Mouse (Mus musculus) thymus, postnatal 36 days (tissue): ENCODE results near the gene Ninj1.

Experiments
- DNase-seq, 2 experiments: peaks; one replicate each; pipeline ENCODE4 v3.0.0; 2022; ENCODE audit warnings: mixed read lengths in 2 of 2

Gene Ninj1

GRCm38 (mm10) chr13:49198734-49199133, 11.4 kb downstream of the Ninj1 start:
- DNase-seq, result no peak

DNA sequence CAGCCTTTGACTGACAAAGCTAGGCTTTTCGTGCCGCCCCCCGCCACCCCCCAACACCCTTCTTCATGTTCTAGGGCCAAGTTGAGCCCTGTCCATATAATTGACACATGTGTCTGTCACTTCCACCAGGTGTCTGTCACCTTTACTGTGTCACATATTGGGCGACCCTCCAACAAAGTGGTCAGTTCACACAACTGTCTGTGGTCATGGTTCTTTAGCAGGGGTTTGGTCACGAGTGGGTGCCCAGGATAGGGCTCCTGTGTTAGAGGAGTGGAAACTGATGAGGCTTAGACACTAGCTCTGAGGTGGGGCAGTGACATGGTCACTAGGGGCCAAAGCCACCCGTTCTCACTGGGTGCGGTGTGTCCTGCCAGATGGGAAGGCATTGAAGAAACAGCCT, 12.6 kb downstream of the Ninj1 start:
- DNase-seq, result no peak

GRCm38 (mm10) chr13:49200688-49201087, 13.4 kb downstream of the Ninj1 start:
- no peak for DNase-seq

GRCm38 (mm10) chr13:49202556-49202955, 15.3 kb downstream of the Ninj1 start:
- no peak for DNase-seq

DNA sequence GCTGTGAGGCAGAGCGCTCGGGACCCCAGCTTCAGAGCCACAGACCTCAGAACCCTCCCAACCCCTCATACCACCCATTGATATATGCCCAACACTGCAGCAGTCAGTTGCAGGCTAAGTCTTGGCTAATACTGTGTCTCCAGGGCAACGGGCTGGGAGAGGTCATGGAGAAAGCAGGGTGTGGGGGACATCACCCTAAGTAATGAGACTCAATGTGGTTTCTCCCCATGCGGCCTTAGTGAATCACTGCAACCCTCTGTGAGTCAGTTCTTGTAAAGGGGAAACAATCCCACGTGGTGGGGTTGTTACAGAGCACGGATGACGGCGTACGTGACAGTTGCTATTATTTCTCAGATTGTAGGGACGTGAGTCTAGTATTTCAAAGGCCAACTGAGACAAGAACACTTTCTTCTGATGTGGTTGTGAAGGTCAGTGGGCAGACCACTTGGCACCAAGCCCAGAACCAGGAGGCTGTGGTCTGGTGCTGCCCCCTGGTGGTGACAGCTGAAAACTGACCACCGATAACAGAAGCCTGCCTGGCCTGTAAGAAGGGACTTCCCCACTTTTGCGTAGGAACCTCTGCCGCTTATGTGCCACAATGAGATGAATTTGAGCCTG, 18.2 kb downstream of the Ninj1 start:
- DNase-seq, result peak; percentile 62 to 66

DNA sequence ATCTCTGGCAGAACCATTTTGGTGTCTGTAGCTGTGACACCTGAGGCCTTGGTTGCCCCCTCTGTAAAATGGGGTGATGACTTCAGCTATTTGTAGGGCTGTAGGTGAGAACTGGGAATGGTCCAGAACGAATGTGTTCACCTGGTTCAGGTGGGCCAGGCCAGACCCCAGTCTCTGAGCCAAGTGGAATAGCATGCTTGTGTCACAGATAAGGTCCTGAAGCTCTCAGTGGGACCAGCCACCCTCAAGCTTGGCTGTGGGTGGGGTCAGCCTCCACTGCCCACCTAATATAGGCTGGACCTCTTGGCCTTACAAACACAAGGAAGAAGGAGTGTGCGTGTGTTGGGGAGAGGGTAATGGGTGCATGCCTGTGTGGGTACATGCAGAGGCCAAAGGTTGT, 19.1 kb downstream of the Ninj1 start:
- no peak for DNase-seq

DNA sequence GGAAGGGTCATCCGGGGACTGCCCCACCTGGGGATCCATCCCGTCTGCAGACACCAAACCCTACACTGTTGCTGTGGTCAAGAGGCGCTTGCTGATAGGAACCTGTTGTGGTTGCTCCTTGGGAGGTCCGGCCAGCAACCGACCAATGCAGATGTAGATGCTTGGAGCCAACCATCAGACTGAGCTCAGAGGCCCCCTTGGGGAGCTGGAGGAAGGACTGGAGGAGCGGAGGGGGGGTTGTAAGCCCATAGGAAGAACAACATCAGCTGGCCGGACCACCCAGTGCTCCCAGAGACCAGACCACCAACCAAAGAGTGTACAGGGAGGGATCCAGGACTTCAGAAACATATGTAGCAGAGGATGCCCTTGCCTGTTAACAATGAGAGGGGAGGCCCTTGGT, 22.0 kb downstream of the Ninj1 start:
- DNase-seq, result no peak

- DNase-seq, result no peak
Observed at GRCm38 (mm10) chr13:49212711-49213500, 25.6 kb downstream of the Ninj1 start.

DNA sequence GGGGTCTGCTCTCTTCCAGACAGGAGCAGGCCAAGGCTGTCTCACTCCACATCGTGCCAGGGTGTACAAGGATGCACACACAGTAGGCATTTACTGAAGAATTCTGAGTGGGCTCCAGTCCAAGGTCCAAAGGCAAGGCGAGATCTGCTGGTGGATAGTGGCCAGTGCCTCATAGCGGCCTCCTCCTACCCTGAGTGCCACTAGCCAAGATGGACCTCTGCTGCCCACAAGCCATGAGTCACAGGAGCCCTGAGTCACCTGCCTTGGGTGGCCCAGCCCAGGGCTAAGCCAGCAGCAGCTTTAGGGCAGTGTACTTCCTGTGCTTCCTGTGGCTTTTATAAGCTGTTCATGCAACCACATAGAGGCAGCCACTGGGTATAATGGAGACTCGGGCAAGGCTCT, 26.2 kb downstream of the Ninj1 start:
- no peak for DNase-seq

DNA sequence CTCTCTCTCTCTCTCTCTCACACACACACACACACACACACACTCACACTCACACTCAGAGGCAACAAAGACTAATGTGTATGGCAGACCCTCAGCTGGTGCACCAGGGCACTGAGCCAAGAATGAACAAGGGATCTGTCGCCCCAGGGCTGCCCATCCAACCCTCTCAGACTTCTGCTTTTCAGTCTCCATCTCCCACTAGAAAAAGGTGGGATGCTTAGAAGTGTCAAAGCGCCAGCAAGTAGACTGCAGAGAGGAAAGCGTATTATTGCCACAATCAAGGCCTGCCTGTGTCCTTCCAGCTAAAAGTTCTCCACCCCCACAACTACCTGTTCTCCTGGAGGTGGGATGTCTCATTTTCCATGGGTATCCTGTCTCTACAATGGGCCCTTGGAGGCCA, 27.2 kb downstream of the Ninj1 start:
- DNase-seq, result no peak

DNA sequence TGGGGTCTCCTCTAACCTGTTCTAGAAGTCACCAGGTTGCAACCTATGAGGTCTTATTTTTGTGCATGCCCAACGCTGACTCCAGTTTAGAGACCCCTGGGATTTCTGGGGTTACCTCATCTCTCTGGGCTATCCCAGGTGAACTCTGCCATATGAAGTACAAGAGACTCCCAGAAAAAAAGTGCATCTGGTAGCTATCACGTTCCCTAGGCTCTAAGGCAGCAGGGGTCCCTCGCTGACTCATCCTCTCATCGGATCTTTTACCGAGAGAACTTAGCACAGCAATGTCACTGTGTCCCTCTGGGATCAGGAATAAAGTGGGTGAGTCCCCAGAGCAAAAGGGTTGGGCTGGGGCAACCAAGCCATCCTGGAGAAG, 27.8 kb downstream of the Ninj1 start:
- no peak for DNase-seq

DNA sequence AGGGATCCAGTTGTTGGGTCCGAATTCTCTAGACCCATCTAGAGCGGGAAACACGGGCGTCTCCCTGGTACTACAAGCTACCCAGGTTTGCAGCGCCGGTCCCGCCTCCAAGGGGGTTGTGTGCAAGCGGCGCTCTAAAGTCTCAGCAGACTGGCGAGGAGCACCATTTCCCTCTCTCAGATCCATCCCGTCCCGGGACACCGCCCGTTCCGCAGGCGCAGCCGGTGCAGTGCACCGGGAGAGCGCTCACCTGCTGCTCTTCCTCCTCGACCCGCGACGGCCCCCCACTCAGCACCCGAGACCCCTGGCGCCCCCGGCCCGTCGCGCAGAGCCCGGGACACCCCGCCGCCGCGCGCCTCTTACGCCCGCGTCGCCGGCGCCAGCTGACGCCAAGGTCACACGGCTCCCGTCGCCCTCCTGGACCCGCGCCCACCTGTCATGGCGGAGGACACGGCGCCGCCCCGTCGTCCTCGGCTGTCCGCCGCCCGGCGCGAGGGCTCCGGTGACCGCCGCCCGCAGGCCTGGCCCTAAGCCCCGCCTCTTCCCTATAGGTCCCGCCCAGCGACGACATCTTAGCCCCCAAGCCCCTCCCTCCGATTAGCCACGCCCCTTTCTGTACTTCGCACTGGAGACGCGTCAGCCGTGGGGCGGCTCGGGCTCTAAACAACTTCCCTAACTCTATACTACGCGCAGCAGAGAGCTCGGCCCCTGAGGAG, 28.4 kb downstream of the Ninj1 start, which contains the start of gene Card19:
Gene Card19 (minus strand): TSS at position 534 of the 716 bp plus-strand sequence.
- DNase-seq, result peak; percentile 96 to 98

DNA sequence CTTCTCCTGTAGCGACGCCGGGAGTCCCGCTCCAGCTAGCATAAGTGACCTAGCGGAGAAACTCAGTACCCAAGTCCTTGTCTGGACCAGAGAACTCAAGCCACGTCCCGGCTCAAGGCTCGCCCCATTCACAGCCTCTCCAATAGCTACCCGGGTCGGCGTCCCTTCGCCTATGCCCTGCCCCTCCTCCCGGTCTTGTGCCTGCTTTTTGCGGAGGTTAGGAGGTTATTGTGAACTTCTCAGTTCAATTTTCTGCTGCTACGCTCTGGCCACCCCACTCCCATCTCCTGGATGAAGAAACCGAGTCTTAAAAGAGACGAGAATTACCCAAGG, 28.9 kb downstream of the Ninj1 start:
- DNase-seq, result no peak

- DNase-seq, result no peak
Observed at GRCm38 (mm10) chr13:49216808-49217561, 29.7 kb downstream of the Ninj1 start.

DNA sequence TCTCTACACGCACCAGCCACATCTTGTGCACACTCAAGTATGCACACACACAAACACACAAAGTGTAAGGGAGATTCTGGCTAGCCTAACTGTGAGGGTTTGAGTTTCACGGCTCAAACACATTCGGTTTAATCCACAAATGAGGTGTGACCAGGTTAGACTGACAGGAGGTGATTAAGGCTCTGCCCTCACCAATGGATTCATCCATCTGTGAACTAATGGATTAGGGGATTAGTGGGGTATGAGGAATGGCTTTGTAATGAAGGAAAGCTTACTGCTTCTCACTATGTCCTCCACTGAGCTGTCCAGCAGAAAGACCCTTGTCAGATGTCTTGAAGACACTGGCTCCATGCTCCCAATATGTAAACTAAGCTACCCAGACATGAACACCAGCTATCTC, 31.4 kb downstream of the Ninj1 start:
- no peak for DNase-seq

- no peak for DNase-seq
Observed at GRCm38 (mm10) chr13:49219367-49219766, 32.1 kb downstream of the Ninj1 start.

GRCm38 (mm10) chr13:49220912-49221311, 33.6 kb downstream of the Ninj1 start:
- DNase-seq, result no peak

GRCm38 (mm10) chr13:49224314-49224713, 37.0 kb downstream of the Ninj1 start:
- DNase-seq, result no peak

DNA sequence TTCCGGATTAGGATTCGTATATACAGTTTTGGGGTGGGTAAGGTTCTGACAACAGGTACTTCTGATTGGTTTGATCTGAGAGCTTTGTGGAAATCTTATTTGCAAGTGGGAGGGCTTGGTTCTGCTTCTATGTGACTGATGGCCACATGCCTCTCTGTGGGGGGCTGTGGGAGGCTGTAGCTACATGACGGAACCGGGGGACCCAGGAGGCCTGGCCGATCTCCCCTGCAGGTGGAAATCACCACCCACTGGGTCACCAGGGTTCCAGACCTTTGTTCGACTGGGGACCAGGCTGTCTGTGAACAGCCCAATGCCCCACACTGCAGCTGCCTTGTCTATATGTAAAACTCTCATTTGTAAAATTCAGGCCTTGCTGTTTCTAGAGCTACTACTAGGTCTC, 37.4 kb downstream of the Ninj1 start:
- DNase-seq, result no peak

- DNase-seq, result no peak
Observed at GRCm38 (mm10) chr13:49225159-49225558, 37.9 kb downstream of the Ninj1 start.

DNA sequence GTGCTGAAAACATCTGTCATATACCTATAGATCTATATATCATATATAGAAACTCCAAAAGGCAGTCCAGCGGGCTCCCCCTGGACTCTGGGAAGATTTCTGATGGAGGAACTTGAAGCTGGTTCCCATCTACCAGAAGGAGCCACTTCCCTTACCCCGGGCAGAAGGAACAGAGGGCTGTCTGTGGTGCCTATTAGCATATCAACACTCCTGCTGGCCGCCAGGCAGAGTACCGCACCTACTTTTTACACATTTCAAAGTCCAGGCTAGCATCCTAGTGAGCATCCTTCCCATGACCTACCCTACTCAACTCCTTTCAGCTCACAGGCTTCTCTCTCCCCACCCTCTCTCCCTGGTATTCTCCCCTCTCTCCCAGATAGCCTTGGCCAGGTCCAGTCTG, 38.3 kb downstream of the Ninj1 start:
- no peak for DNase-seq

- DNase-seq, result no peak
Observed at GRCm38 (mm10) chr13:49233792-49234572, 46.7 kb downstream of the Ninj1 start.

GRCm38 (mm10) chr13:49234711-49235110, 47.4 kb downstream of the Ninj1 start:
- no peak for DNase-seq
